Mouse (Mus musculus): ENCODE data around the gene Cdkn1c.

Gene Cdkn1c

DNA sequence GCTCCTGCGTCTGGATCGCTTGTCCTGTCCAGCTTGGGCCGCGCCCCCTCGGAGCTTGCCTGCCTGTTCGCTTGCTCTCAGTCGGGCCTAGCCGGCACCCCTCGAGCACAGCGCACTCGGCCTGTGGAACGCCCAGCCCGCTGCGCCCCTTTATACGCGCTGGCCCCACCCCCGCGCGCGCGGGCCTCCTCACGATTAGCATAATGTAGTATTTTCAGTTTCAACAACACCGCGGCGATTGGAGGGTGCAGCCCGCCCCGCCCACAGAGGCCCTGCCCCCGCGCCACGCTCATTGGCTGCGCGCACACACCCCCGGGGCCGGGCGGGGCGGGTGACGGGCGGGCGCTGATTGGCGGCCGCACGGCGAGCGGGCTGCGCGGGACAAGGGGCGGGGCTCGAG, at the start of gene Cdkn1c:
TSS of gene Cdkn1c (minus strand) at position 177 of the 400 bp plus-strand sequence.
- peak; percentile 63 to 70 for DNase-seq (ENCODE audit: low read depth in 2 of 2, low spot score in 2 of 2)

DNA sequence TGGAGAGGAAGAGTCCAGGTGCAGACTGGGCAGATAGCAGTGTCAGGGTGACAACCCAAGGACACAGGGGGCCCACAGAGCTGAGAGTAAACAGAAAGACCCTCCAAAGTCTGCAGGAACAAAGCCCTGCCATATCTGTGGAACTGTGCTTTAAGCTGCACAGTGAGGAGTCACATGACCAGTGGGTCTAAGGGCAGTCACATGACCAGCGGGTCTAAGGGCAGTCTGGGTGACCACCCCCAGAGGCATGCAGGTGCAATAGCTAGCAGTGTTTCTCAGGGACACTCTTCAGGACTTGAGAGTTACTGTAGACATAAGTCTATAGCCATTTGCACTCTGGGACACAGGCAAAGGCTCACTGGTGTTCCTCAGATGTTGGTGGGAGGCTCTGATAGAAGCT, 48.7 kb upstream of the Cdkn1c start:
- no peak for DNase-seq (ENCODE audit: low read depth in 2 of 2, low spot score in 2 of 2)

DNA sequence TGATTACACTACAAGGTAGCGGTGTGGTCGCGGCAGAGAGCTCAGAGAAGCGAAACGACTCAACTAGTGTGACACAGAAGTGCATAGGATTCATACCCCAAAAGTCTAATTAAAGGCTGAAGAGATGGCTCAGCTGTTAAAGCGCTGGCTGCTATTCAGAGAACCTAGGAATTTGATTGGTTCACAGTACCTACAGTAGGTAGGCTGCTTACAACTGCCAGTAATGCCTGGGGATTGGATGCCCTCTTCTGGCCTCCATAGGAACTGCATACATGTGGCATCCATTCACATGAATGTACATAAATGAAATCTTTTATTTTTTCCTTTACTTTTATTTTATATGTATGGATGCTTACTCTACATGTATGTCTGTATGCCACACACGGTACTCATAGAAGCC, 45.8 kb upstream of the Cdkn1c start:
- peak; percentile 29 to 44 for DNase-seq (ENCODE audit: low read depth in 2 of 2, low spot score in 2 of 2)

DNA sequence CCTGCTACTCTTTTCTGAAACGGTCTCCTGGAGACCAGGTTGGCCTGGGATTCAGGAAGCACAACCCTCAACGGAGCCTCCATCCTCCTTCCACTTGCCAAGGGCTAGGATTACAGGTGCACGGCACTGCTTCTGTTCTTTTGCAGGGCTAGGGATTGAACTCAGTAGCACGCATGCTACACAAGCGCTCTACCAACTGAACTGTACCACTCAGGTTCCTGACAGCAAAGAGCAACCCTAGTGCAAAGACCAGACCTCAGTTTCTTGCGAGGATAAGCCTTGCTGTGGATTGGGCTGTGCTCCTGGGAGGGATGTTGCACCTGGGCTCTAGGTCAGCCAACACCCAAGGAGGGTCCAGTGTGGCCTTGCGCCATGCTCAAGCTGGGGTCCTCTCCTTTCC, 45.4 kb upstream of the Cdkn1c start:
- DNase-seq (ENCODE audit: low read depth in 2 of 2, low spot score in 2 of 2), result no peak

DNA sequence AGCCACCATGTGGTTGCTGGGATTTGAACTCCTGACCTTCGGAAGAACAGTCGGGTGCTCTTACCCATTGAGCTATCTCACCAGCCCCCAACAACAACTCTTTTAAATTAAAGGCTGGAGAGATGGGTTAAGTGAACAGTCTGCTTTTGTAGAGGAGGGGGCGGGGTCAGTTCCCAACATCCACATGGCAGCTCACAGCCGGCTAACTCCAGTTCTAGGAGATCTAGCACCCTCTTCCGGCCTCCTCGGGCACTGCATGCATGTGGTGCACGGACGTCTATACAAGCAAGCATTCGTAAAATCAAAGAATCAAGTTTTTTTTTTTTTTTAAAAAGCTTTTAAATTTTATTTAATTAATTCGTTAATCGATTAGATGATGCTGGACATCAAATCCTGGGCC, 45.0 kb upstream of the Cdkn1c start:
- DNase-seq (ENCODE audit: low read depth in 2 of 2, low spot score in 2 of 2), result peak; percentile 57 to 63

DNA sequence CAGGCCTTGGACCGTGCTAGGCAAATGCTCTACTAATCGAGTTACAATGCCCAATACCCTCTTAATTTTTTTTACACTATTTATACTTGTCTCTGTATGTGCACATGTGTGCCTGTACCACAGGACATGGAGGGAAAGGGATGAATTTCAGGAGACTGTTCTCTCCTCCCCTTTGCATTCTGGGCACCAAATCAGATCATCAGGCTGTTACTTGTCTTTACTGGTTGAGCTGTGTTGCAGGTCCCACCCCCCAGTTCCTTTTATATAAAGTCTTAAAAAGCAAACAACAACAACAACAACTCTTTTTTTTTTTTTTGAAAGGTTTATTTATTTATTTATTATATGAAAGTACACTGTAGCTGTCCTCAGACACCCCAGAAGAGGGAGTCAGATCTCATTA, 44.6 kb upstream of the Cdkn1c start:
- no peak for DNase-seq (ENCODE audit: low read depth in 2 of 2, low spot score in 2 of 2)

DNA sequence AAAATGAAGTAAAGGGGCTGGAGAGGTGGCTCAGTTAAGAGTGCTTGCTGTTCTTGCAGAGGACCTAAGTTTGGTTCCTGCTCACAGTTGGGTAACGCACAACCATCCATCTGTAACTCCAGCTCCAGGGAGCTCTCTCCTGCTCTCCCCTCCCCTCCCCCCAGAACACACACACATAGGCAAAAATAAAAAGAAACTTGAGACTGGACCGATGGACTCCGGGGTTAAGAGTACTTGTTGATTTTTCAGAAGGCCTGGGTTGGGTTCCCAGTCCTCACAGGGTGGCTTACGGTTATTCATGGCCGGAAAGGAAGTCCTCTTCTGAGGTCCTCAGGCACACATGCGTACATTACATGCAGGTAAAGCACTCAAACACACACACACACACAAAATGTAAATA, 43.1 kb upstream of the Cdkn1c start:
- no peak for DNase-seq (ENCODE audit: low read depth in 2 of 2, low spot score in 2 of 2)

DNA sequence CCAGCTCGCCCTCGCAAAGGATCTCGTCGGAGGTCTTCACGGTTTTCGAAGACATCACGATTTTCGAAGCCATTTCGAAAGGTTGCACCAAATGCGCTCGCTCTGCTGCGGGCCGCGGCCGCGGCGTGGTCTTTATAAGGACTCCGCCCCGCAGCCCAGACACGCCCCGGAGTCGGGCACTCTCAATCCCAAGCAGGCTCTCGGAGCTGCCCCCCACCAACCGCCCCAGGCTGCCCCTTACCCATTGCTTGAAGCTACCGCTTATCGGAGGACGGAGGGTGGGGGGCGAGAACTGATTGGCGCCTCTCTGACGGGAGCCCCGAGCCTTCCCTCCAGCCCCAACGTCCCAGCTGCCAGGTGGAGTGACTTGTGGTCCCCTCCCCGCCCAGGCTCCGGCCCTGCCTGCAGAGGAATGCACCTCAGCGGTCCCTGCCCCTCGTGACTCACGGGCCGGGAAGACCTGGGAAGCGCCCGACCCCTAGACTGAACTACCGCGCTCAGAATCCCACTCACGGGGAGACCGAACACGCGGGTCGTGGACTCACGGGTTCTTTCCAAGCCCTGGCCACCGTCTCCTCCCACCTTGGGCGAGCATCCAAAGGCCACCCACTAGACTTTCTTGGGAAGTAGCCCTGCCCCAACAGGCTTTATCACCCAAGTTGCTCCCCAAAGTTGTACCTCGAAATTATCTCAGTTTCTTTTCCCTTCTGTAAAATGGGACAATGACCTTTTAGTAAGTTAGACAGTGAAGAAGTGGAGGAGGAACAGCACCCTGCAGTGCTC, 41.8 kb upstream of the Cdkn1c start, which contains the start of gene Phlda2:
TSS of gene Phlda2 (minus strand) at position 733 of the 783 bp plus-strand sequence.
- DNase-seq (ENCODE audit: low read depth in 2 of 2, low spot score in 2 of 2), result no peak

DNA sequence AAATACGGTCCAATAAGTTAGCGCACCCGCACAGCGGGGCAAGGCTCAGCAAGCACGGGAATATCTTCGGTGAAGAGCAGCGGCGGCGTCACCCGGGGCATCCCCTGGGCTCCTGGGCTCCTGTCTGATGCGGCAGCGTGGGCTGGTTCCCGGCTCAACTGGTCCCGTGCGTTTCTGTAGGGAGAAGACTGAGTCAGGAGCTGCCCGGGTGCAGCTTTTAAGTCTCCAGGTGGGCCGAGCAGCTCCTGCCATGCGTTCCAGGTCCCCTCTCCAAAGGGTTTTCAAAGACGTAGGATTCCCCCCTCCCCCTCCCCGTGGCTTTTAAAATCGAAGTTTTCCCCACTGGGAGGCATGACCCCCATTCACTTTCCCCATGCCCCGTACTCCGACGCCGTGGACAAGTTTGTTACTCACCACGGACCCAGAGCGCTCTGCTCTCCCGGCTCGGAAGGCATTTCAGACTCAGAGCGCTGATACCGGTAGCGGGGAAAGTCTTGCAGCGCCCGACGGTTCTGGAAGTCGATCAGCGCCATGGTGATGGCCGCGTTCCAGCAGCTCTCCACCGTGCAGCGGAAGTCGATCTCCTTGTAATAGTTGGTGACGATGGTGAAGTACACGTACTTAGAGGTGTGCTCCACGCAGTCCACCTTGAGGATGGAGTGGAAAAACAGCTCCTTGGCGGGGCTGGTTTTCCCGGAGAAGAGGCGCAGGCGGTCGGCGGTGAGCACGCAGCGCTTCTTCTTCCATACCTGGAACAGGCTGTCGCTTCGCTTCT, 41.0 kb upstream of the Cdkn1c start:
- peak in 1 of 2 experiments; percentile 20 for DNase-seq (ENCODE audit: low read depth in 2 of 2, low spot score in 2 of 2)

DNA sequence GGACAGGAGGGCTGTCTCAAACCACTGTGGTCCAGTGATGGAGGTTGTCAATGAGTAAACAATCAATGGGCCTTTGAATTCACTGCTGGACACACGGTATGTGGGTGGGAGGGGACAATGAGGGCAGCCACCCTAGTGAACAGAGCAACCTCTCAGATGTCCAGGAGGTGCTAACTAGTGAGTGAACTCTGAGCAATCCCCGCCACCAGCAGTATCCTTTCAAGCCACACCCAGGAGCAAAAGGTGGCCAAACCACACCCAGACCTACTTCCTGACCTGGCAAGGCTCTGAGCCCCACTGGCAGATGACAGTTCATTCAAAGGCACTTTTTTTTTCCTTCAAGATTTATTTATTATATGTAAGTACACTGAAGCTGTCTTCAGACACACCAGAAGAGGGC, 40.1 kb upstream of the Cdkn1c start:
- no peak for DNase-seq (ENCODE audit: low read depth in 2 of 2, low spot score in 2 of 2)

DNA sequence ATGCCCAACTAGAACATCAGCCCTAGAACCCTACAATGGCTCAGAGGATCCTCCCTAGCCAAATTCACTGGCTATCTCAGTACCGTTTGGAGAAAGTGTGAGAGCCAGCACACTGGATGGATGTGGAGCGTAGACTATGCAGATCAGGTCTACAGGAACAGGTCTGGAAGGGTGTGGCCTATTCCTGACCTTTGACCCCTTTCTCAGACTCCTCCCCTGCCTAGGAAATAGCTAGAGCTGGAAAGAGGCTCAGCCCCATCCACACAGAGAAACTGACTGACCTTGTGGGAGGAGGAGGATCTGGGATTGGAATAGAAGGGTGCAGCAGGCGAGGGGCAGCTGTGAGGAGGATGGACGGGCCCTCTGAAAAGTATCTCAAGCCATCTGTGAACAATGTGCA, 37.7 kb upstream of the Cdkn1c start:
- no peak for DNase-seq (ENCODE audit: low read depth in 2 of 2, low spot score in 2 of 2)

DNA sequence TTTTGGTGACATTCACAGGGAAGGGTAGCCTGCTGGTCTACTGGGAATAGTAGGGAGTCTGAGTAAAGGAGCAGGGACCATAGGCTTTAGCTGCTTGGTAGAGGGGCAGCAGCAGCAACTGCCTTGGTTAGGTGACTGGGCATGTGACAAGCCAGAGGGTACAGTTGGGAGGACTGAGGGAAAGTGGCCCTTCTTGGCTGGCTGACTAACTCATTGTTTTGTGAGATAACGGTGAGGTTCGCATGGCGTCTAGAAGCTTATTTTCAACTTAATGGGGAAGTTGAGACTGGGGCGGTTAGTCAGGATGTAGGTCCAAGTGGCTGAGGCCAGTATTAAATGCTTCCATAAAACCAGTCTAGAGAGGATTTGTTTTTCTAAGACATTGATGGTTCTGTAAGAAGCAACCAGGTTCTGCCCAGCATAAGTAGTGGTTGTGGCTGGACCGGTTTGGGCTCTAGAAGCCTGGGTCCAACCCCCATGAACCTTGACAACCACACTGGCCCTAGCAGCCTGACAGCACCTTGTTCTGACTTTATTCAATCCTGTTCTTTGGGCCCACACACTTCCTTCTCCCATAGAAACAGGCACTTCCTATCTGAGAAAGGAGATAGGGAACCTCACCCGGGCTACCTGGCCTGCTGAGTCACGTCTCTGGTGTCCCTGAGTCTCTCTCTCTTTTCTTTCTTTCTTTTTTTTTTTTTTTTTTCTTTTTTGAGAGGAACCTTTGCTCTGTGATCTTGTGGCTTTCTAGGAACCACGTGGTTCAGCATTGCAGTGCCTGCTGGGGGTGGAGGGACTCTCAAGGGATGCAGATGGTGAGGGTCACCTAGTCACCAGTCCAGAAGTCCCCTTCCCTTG, 34.5 kb upstream of the Cdkn1c start:
- no peak for DNase-seq (ENCODE audit: low read depth in 2 of 2, low spot score in 2 of 2)

DNA sequence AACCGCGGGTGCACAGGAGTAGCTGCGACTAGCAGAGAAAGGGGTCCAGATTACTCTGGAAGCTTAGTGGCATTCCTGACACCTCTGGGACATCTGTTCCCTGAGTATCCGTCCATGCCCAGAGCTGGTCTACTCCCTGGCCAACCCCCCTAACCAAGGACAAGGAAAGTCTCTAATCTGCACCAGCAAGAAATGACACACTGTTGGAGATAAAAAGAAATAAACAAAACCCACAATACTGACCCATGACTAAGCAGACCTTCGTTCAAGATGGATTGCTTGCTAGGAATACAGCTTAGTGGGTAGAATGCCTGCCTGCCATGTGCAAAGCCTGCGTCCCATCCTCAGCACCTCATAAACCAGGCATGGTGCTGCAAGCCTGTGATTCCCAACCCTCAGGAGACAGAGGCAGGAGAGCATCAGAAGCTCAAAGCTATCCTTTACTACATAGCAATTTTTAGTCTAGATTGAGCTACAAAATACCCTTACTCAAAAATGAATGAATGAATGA, 32.8 kb upstream of the Cdkn1c start:
- no peak for DNase-seq (ENCODE audit: low read depth in 2 of 2, low spot score in 2 of 2)

DNA sequence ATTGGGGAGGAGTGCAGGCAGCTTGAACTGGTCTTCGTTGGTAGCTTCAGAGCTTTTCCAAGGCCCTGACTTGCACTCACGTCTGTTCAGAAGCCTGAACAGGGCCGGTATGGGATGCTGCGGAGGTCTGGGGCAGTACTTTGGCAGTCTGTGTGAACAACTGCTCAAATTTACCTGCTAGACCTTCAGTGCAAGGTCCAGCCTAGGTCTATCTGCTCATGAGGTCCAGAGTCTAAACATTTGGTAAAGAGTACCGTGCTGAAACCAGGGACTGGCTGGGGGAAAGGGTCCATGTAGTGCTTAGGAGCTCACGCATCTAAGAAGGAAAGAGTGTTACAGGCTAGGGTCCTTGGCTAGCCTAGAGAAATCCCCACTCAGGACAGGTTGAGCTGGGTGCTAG, 28.9 kb upstream of the Cdkn1c start:
- DNase-seq (ENCODE audit: low read depth in 2 of 2, low spot score in 2 of 2), result no peak

DNA sequence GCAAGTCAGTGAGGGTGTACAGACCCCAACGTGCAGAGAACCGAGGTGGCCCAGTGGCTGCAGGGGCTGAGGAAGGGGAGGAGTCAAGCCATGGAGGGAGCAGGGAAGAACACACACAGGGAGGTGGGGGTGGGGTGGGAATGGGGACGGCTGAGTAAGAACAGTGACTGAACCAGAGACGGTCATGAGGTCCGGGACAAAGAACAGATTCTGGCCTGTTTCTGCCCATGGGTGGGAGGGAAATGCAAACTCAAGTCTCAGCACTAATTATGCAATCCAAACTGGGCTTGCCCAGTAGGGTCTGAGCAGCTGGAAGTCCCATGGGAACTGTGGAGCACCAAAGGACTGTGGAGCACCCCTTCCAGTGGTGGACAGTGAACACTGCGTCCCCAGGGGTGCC, 21.7 kb upstream of the Cdkn1c start:
- DNase-seq (ENCODE audit: low read depth in 2 of 2, low spot score in 2 of 2), result no peak

DNA sequence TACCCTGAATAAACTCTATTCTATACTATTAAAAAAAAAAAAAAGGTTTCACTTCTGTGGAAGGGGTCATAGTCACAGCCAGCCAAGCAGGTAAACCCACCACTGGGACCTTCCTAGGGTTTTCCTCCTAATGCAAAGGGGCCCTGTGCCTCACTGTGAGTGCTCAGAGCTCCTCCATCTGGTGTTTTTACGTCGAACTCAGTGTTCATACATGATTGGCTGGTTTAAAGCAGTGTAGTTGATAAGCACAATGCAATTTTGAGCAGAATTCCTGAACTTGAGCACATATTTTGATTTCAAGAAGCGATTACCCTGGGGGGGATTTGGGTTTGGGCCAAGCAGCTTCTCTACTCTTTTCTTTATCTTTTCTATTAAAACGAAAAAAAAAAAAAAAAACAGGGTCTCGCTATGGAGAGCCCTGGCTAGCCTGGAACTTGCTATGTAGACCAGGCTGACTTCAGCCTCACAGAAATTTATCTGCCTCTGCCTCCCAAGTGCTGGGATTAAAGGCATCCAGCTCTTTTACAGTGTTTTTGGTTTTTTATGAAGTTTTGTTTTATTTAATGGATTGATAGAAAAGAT, 21.0 kb upstream of the Cdkn1c start:
- DNase-seq (ENCODE audit: low read depth in 2 of 2, low spot score in 2 of 2), result no peak

DNA sequence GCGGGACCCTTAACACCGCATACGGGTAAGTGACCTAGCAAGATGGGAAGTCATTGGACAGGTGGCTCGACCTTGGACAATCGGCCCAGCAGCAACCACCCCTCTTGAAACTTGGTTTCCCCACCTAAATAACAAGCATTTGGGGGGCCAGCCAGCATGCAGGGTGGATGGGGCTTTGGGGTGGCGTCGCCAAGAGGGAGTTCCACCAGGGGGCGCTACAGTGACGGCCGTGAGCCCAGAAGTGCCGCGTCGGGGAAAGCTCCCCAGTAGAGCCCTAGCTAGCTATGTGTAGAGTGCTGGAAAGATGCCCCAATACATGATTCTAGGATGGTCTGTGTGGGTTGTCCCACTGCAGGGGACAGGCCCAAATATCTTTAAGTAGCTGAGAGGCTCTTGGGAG, 19.6 kb upstream of the Cdkn1c start:
- peak; percentile 36 to 51 for DNase-seq (ENCODE audit: low read depth in 2 of 2, low spot score in 2 of 2)

DNA sequence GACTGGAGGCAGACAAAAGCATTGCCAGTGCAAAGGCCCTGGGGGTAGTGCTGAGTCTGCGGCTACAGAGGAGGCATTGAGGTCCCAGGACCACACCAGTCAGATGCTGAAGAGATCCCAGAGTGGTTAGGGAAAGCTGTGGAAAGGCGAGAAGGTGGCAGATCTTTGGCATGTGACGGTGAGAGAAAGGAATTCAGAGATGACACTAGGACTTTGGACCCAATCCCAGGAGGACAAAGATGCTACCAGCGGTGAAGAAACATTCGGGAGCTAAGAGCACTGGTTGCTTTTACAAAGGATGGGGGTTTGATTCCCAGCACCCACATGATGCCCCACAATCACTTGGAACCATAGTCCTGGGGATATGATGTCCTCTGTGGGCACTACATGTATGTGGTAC, 16.9 kb upstream of the Cdkn1c start:
- no peak for DNase-seq (ENCODE audit: low read depth in 2 of 2, low spot score in 2 of 2)

DNA sequence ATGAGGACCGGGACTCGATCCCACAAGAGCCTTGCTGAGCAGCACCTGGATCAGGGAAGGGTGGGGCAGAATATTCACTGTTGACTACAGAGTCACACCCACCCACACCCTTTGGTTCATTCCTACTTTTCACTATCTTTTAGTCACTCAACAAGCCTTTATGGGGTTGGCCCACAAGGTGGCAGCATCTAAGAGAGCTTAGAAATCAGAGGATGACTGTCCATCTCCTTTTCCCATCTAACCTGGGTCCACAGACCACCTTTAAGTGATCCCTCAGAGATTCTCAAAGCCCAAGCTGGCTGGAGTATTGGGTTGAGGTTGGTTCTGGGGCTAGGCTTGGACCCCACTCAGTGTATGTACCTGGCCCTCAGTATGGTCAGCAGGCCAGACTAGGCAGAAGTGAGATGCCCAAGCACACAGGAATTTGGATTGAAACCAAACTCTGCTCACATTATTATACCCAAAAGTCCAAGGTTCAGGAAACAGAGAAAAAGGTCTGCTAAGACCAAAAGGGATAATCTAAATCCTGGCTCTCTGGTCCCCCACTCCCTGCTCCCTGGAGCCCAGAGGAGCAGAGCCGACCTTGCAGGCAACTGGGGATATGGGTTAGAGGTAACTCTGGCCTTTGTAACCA, 16.0 kb upstream of the Cdkn1c start:
- DNase-seq (ENCODE audit: low read depth in 2 of 2, low spot score in 2 of 2), result no peak

DNA sequence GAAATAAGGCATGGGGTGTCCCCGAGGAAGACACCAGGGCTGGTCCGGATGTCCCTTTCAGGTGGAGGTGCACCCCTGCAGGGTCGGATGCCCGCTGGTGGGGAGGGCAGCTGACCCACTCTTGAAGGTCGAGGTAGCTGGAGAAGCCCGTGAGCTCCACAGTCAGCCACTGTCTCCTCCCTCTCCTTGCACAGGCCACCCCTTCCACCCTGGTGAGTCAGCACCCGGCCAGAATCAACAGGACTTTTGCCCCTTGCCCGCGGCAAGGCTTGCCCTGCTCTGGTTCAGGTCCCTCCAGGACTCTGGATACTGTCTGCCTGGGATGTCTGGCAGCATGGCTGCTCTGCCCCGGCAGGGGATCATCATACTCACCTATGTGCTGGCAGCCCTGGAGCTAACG, 15.0 kb upstream of the Cdkn1c start:
- DNase-seq (ENCODE audit: low read depth in 2 of 2, low spot score in 2 of 2), result no peak

DNA sequence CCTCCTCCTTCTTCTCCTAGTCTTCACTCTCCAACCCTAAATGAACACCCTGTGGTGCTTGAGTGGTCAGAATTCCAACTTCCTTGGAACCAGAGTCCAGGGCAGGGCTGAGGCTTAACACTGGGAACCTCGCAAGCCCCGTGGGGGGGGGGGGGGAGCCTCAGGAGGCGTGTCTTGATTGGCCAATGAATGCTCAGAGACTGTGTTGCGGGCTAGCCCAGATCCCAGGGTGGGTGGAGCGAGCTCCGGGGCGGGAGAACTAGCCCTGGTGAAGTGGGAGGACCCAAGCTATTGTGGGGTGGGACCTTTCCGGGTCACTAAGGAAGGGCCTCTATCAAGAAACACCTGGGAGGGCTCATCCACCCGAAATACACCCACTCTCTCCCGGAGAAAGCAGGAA, 14.0 kb upstream of the Cdkn1c start:
- no peak for DNase-seq (ENCODE audit: low read depth in 2 of 2, low spot score in 2 of 2)

Data from CD8-positive naive resting alpha-beta T cell, adult 2 months (primary cell).